Mouse (Mus musculus): ENCODE measurements around the gene Ptges3l.
"Not testable (repeated sequence)": the region's sequence is repeated elsewhere in the genome, so short reads cannot be mapped to it uniquely, and the experiment has no call there.

DNA sequence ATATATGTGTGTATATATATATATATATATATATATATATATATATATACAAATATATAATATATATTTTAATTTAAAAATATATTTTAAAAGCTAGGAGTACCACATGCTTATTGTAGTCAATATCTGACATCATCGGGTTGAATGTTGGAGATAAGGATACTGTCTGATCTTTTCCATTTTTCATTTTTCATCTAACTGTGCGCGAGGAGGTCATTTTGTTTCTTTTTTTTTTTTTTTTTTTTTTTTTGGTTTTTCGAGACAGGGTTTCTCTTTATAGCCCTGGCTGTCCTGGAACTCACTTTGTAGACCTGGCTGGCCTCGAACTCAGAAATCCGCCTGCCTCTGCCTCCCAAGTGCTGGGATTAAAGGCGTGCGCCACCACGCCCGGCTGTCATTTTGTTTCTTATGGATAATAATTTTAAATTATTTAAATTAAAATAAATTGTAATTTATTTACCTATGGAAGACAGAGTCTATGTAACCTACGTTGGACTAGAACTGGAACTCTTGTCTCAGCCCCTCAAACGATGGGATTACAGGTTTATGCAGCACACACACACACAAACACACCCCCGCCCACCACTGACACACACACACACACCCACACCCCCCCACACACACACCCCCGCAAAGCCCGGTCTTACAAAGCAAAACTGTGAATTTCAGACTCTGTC lies 16.5 kb upstream of the Ptges3l start:
- not testable (repeated sequence) for TF ChIP-seq CTCF (IDR thresholded peaks at IDR 0.05; ENCODE audit: borderline replicate concordance, extremely low read depth, insufficient read depth, insufficient read length); POLR2A (IDR thresholded peaks at IDR 0.05; ENCODE audit: borderline replicate concordance, extremely low read depth, insufficient read depth, insufficient read length, poor library complexity, severe bottlenecking)
